Mouse (Mus musculus) kidney, adult 2 months (tissue): ENCODE results near the gene 1700003E16Rik.

Source experiments
- CTCF ChIP-seq: fragments of 200-500 bp; conservative IDR thresholded peaks from 2 replicates; pipeline ENCODE4 v1.5.1; 2011; ENCODE audit warnings: low read depth, mild to moderate bottlenecking, control low read depth, low read length, moderate library complexity, mixed read lengths; ENCODE audit not compliant: insufficient read depth, insufficient read length
- POLR2A ChIP-seq: fragments of 200-500 bp; IDR thresholded peaks from one replicate; pipeline ENCODE4 v1.6.1; 2011; ENCODE audit warnings: low read depth, low read length, control low read depth

DNA sequence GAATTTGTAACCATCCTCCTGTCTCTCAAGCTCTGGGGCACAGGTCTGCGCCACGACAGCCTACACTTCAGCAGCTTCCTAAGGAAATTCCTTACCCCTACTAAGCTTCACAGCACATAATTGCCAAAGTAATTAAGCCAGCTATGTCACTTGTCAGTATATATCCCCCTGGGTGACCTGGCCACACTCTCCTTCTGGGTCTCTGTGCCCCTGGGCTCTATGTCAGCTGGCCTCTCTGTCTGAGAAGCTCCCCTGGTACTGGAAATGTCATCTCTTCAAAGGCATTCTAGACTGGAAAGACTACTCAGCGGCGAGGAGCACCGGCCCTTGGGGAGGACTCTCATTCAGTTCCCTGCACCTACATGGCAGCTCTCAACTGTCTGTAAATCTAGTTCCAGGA lies 33.2 kb upstream of the 1700003E16Rik start:
- TF ChIP-seq POLR2A (no peak), CTCF (no peak)
